Mouse (Mus musculus): ENCODE data around the gene Tmem205. TPM values are rescaled to one million over a fixed set of nuclear protein-coding genes. Genes with fewer than 3 reads are reported as not detected.
A peak's percentile ranks its signal among the peaks of the same experiment; 100 is the strongest.

Tmem205 gene
- polyA plus RNA-seq, 1 experiment = 28.6 TPM

DNA sequence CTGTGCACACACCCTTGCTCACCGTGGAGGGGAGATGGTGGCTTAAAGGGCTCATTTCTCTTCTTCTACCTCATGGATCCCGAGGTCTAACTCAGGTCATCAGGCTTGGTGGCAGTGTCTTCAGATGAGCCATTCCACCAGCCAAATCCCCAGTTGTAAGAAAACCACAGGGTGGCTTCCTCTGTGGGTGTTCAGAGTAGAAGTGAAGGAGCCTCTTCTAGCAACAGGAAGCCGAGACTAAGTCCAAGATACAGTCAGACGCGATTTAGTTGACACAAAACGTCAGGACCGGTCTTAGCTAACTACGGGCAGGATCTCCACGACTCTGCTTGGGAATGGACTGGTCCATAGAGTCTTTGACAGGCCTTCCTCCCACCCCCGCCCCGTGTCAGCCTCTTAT is 19.1 kb downstream of the Tmem205 start:
- DNase-seq (ENCODE audit: low read depth) = no peak
- TF ChIP-seq CTCF (IDR thresholded peaks at IDR 0.05; ENCODE audit: borderline replicate concordance, extremely low read depth, insufficient read depth, insufficient read length) = no peak
- no peak for TF ChIP-seq POLR2A (IDR thresholded peaks at IDR 0.05; ENCODE audit: borderline replicate concordance, extremely low read depth, insufficient read depth, insufficient read length, poor library complexity, severe bottlenecking)

DNA sequence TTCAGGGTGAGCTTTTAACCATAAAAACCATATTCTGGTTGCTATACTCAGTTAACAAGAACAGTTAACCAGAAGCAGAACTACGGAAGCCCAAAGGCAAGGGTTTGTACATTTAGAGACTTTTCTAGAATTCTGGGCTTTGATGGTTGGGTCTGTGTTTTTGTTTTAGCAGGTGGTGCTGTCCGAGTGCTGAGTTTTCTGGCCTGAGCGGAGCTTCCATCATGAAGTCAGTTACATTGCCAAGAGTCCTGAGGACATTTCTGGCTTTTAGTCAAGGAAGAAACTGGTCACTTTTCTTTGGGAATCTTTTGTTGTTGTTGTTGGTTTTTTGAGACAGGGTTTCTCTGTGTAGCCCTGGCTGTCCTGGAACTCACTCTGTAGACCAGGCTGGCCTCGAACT is 23.3 kb downstream of the Tmem205 start:
- TF ChIP-seq POLR2A (IDR thresholded peaks at IDR 0.05; ENCODE audit: borderline replicate concordance, extremely low read depth, insufficient read depth, insufficient read length, poor library complexity, severe bottlenecking) (no peak), CTCF (IDR thresholded peaks at IDR 0.05; ENCODE audit: borderline replicate concordance, extremely low read depth, insufficient read depth, insufficient read length) (no peak)
- no peak for DNase-seq (ENCODE audit: low read depth)

- peak; percentile 95 for DNase-seq (ENCODE audit: low read depth)
- TF ChIP-seq CTCF (IDR thresholded peaks at IDR 0.05; ENCODE audit: borderline replicate concordance, extremely low read depth, insufficient read depth, insufficient read length) (no peak), POLR2A (IDR thresholded peaks at IDR 0.05; ENCODE audit: borderline replicate concordance, extremely low read depth, insufficient read depth, insufficient read length, poor library complexity, severe bottlenecking) (no peak)
Observed at GRCm38 (mm10) chr9:21901223-21901820, 26.0 kb downstream of the Tmem205 start.

DNA sequence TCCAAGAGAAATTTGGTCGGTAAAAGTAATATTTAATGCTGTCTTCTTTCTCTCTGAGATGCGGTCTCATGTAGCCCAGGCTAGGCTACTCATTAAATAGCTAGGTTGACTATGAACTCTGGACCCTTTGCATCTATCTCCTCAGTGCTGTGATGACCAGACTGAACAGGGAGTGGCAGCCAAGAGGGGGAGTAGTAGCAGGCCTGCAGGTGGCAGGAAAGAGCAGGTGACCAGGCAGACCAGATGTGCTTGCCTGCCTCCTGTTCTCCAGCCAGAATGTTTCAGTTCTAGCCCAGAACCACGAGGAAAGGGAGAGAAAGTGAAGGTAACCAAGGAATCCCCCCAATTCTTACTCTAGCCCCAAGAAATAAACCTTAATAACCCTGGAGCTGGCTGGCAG is 38.1 kb downstream of the Tmem205 start:
- DNase-seq (ENCODE audit: low read depth) = no peak
- TF ChIP-seq CTCF (IDR thresholded peaks at IDR 0.05; ENCODE audit: borderline replicate concordance, extremely low read depth, insufficient read depth, insufficient read length) (no peak), POLR2A (IDR thresholded peaks at IDR 0.05; ENCODE audit: borderline replicate concordance, extremely low read depth, insufficient read depth, insufficient read length, poor library complexity, severe bottlenecking) (no peak)

DNA sequence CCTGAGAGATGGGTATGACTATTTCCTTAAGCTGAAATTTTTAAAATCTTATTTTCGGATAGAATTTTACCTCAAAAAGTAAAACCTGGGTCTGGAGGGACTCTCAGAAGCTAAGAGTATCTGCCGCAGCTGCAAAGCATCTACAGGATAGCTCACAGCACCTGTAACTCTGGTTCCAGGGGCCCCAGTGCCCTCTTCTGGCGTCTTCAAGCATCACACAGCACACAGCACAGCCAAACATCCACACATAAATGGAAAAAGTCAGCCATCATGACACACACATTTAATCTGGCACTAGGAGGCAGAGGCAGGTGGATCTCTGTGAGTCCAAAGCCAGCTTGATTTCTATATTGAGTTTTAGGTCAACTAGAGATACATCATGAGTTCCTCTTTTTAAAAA is 50.8 kb downstream of the Tmem205 start:
- no peak for TF ChIP-seq CTCF (IDR thresholded peaks at IDR 0.05; ENCODE audit: borderline replicate concordance, extremely low read depth, insufficient read depth, insufficient read length)
- no peak for TF ChIP-seq POLR2A (IDR thresholded peaks at IDR 0.05; ENCODE audit: borderline replicate concordance, extremely low read depth, insufficient read depth, insufficient read length, poor library complexity, severe bottlenecking)
- no peak for DNase-seq (ENCODE audit: low read depth)

- TF ChIP-seq POLR2A (IDR thresholded peaks at IDR 0.05; ENCODE audit: borderline replicate concordance, extremely low read depth, insufficient read depth, insufficient read length, poor library complexity, severe bottlenecking) = no peak
- TF ChIP-seq CTCF (IDR thresholded peaks at IDR 0.05; ENCODE audit: borderline replicate concordance, extremely low read depth, insufficient read depth, insufficient read length) = no peak
Observed at GRCm38 (mm10) chr9:21872204-21872603, 55.2 kb downstream of the Tmem205 start.

More at GRCm38 (mm10) chr9:21872204-21872603, 55.2 kb downstream of the Tmem205 start:
- DNase-seq (ENCODE audit: low read depth) = no peak

Other genes with a start within 250 kb of the Tmem205 start
- 21.3 and 21.4 TPM in 2 replicates for gene Ldlr, start 204.1 kb downstream of the Tmem205 start, polyA plus RNA-seq (2012; rRNA removed)
- gene Spc24, start 167.3 kb downstream of the Tmem205 start, polyA plus RNA-seq (2012; rRNA removed) = 19.6 and 34.1 TPM in 2 replicates
- 5.9 and 10.8 TPM in 2 replicates for gene Kank2, start 128.8 kb downstream of the Tmem205 start, polyA plus RNA-seq (2012; rRNA removed)
- not detected in 2 replicates for gene Angptl8, start 92.0 kb downstream of the Tmem205 start, polyA plus RNA-seq (2012; rRNA removed)
- 53.6 and 59.4 TPM in 2 replicates for gene Dock6, start 74.9 kb downstream of the Tmem205 start, polyA plus RNA-seq (2012; rRNA removed)
- 23.3 and 34.1 TPM in 2 replicates for gene Rab3d, start 9.4 kb downstream of the Tmem205 start, polyA plus RNA-seq (2012; rRNA removed)
- gene Ccdc159, start 85 bp downstream of the Tmem205 start, polyA plus RNA-seq (2012; rRNA removed) = 15.7 and 16.1 TPM in 2 replicates
- gene Plppr2, start 9.5 kb upstream of the Tmem205 start, polyA plus RNA-seq (2012; rRNA removed) = 179 and 182 TPM in 2 replicates
- 7.3 and 8.7 TPM in 2 replicates for gene Swsap1, start 28.2 kb upstream of the Tmem205 start, polyA plus RNA-seq (2012; rRNA removed)
- gene Epor, start 36.0 kb upstream of the Tmem205 start, polyA plus RNA-seq (2012; rRNA removed) = 2.1 and 2.3 TPM in 2 replicates
- 1.8 and 2.3 TPM in 2 replicates for gene Rgl3, start 61.9 kb upstream of the Tmem205 start, polyA plus RNA-seq (2012; rRNA removed)
- gene Ccdc151, start 75.1 kb upstream of the Tmem205 start, polyA plus RNA-seq (2012; rRNA removed) = 5.2 and 6.7 TPM in 2 replicates
- gene Prkcsh, start 75.2 kb upstream of the Tmem205 start, polyA plus RNA-seq (2012; rRNA removed) = 121 and 126 TPM in 2 replicates
- gene Elavl3, start 124.5 kb upstream of the Tmem205 start, polyA plus RNA-seq (2012; rRNA removed) = 203 and 265 TPM in 2 replicates
- gene Gm49318, start 143.7 kb upstream of the Tmem205 start, polyA plus RNA-seq (2012; rRNA removed) = not detected in 2 replicates
- 49.1 and 62.1 TPM in 2 replicates for gene Zfp653, start 143.8 kb upstream of the Tmem205 start, polyA plus RNA-seq (2012; rRNA removed)
- 51.3 and 57.7 TPM in 2 replicates for gene Ecsit, start 157.9 kb upstream of the Tmem205 start, polyA plus RNA-seq (2012; rRNA removed)
- 0.35 and 0.55 TPM in 2 replicates for gene Cnn1, start 171.7 kb upstream of the Tmem205 start, polyA plus RNA-seq (2012; rRNA removed)
- 138 and 193 TPM in 2 replicates for gene Elof1, start 189.6 kb upstream of the Tmem205 start, polyA plus RNA-seq (2012; rRNA removed)
- gene Acp5, start 208.2 kb upstream of the Tmem205 start, polyA plus RNA-seq (2012; rRNA removed) = 1.2 and 1.4 TPM in 2 replicates
- 62.4 and 82.8 TPM in 2 replicates for gene Pigyl, start 229.3 kb upstream of the Tmem205 start, polyA plus RNA-seq (2012; rRNA removed)

Measured in brain, embryonic 14.5 days (tissue).